Mouse (Mus musculus) bone marrow macrophage, adult 2 months (primary cell): ENCODE results near the gene Aamp.

Source experiments
- CTCF ChIP-seq: IDR thresholded peaks from 2 replicates; pipeline ENCODE4 v1.5.1; 2012; ENCODE audit warnings: low read depth, mild to moderate bottlenecking, low read length, moderate library complexity
- POLR2A ChIP-seq: IDR thresholded peaks from 2 replicates; pipeline ENCODE4 v1.6.1; 2012; ENCODE audit warnings: mild to moderate bottlenecking, low read depth, low read length, borderline replicate concordance

DNA sequence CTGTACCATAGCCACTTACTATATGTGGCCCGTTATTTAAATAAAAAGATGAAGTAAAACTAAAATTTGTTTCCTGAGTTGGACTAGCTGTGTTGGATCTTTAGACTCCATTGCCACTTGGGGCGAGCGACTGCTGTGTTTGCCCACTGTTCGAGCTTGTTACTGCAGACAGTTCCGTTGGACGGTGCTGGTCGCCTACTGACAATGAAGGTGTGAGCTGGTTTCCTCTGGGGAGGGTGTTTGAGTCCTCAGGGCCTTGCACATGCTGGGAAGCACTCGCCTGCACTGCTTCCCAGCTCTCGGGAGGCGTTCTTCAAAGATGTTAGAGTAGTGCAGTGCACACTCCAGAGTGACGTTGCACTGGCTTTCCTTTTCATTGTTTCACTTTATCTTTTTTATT, 44.9 kb downstream of the Aamp start:
- TF ChIP-seq POLR2A (no peak), CTCF (no peak)
